Mouse (Mus musculus) ES-Bruce4 (cell line): ENCODE results near the gene Kcnip1.

Source experiments
- CTCF ChIP-seq: IDR thresholded peaks from one replicate; pipeline ENCODE4 v1.8.1; 2011; ENCODE audit warnings: low read depth, low read length
- EP300 ChIP-seq: IDR thresholded peaks from 2 replicates; pipeline ENCODE4 v1.6.1; 2011; ENCODE audit warnings: low read depth, low read length; ENCODE audit not compliant: insufficient read depth
- POLR2A ChIP-seq: IDR thresholded peaks from one replicate; pipeline ENCODE4 v1.8.1; 2011; ENCODE audit warnings: low read length; ENCODE audit not compliant: insufficient read depth

GRCm38 (mm10) chr11:33848685-33849084 is 144.3 kb downstream of the Kcnip1 start:
- TF ChIP-seq POLR2A (no peak), CTCF (no peak), EP300 (no peak)
